Mouse (Mus musculus) frontal cortex, postnatal 25 days (tissue): ENCODE results near the gene Wdr54.

Experiments
- DNase-seq, 2 experiments: peaks; one replicate each; pipeline ENCODE4 v3.0.0; 2022; ENCODE audit warnings: low spot score in 2 of 2

Gene Wdr54

GRCm38 (mm10) chr6:83131469-83132034 lies 24.6 kb downstream of the Wdr54 start:
- DNase-seq: no peak

GRCm38 (mm10) chr6:83127419-83127818 lies 28.8 kb downstream of the Wdr54 start:
- no peak for DNase-seq

- DNase-seq: no peak
Observed at GRCm38 (mm10) chr6:83125331-83125730, 30.9 kb downstream of the Wdr54 start, which contains the start of gene Ino80b. Gene Ino80b, minus strand, starts transcription at chr6:83125431.

GRCm38 (mm10) chr6:83124851-83125312 lies 31.3 kb downstream of the Wdr54 start:
- DNase-seq: peak; percentile 70 to 81

- DNase-seq: no peak
Observed at GRCm38 (mm10) chr6:83122961-83123360, 33.2 kb downstream of the Wdr54 start.

- no peak for DNase-seq
Observed at GRCm38 (mm10) chr6:83121863-83122710, 34.1 kb downstream of the Wdr54 start.

- peak; percentile 88 to 92 for DNase-seq
Observed at GRCm38 (mm10) chr6:83120930-83121862, 35.0 kb downstream of the Wdr54 start, which contains the start of gene Wbp1. Gene Wbp1, minus strand, starts transcription at chr6:83121559.

- DNase-seq: no peak
Observed at GRCm38 (mm10) chr6:83119734-83120051, 36.5 kb downstream of the Wdr54 start.

GRCm38 (mm10) chr6:83118825-83119733 lies 37.1 kb downstream of the Wdr54 start:
- DNase-seq: no peak

GRCm38 (mm10) chr6:83118369-83118768 lies 37.8 kb downstream of the Wdr54 start:
- DNase-seq: no peak

GRCm38 (mm10) chr6:83117616-83118015 lies 38.6 kb downstream of the Wdr54 start:
- no peak for DNase-seq

GRCm38 (mm10) chr6:83117165-83117438 lies 39.1 kb downstream of the Wdr54 start:
- no peak for DNase-seq

- no peak for DNase-seq
Observed at GRCm38 (mm10) chr6:83116373-83117164, 39.6 kb downstream of the Wdr54 start.

- no peak for DNase-seq
Observed at GRCm38 (mm10) chr6:83115682-83116372, 40.4 kb downstream of the Wdr54 start.

- DNase-seq: peak; percentile 85 to 88
Observed at GRCm38 (mm10) chr6:83115011-83115671, 41.1 kb downstream of the Wdr54 start, which contains the start of gene Mogs. Gene Mogs, plus strand, starts transcription at chr6:83115496.

GRCm38 (mm10) chr6:83111510-83112136 lies 44.6 kb downstream of the Wdr54 start:
- DNase-seq: no peak

- peak; percentile 63 to 74 for DNase-seq
Observed at GRCm38 (mm10) chr6:83108762-83109668, 47.2 kb downstream of the Wdr54 start, which contains the start of gene Mrpl53. Gene Mrpl53, plus strand, starts transcription at chr6:83109040.
